Mouse (Mus musculus): Measurements from ENCODE around the gene Gnaz.

The Gnaz gene

DNA sequence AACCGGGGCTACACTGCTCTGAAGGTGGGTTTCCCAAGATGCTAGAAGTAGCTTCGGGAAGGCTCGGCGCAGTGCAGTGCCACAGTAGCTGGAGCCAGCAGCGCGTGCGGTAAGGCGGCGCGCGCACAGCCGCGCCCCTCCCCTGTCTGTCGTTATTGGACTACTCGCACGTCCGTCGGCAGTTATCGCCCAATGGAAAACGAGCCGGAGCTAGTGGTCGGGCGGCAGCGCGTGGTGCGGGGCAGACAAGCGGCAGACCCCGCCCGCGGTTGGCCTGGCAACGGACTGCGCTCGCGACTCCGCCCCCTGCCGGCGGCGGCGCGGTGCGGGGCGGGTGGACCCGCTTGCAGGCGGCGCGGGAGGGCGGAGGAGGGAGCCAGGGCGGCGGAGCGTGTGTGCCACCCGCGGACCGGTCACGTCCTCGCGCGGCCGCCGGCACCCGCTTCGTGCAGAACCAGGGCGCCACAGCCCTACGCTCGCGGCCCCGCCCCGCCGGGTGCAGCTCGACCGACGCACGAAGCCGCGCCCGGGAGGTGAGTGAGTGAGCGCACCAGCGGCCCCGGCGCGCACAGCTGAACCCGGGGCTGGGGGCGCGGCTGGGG lies at the start of gene Gnaz:
Gene Gnaz (plus strand): TSS at position 328 of the 602 bp plus-strand sequence.
- DNase-seq = peak; percentile 97

- no peak for DNase-seq
Observed at GRCm38 (mm10) chr10:74919277-74919676, 47.7 kb upstream of the Gnaz start.

- peak; percentile 66 for DNase-seq
Observed at GRCm38 (mm10) chr10:74920853-74921567, 46.0 kb upstream of the Gnaz start.

DNA sequence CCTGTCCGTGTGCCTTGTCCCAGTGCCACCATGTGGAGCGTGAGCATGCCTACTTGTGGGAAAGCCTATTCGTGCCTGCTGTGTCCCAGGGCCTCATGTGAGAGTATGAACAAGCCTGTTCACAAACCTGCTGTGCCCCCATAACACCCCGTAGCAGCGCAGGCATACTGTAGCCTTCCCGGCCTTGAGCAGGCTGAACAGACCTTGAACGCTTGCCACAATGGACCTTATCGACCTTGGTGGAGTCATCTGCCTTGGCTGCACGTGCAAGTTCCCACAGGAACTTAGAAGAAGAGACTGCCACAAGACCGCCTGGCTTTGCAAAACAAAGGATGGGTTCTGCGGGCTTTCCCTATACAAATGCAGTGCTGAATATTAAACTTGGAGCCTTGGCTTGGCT lies 45.4 kb upstream of the Gnaz start:
- DNase-seq = no peak

GRCm38 (mm10) chr10:74922763-74923162 lies 44.2 kb upstream of the Gnaz start:
- DNase-seq = peak; percentile 37

DNA sequence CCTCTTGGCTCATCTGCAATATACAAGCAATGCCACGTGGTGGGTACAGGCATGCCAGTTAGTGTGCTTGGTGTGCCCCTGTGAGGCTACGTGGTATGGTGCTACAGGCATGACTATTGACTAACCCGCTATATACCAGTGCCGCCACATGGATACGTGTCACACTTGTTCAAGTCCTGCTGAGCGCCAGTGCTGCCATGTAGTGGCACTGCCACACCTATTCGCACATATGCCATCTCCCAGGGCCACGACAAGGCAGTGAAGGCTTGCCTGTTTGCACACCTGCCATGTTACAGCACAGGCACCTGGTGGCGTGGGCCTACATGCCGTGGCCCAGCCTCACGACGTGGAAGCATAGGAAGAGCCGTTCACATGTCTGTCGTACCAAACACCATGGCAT lies 42.7 kb upstream of the Gnaz start:
- no peak for DNase-seq

DNA sequence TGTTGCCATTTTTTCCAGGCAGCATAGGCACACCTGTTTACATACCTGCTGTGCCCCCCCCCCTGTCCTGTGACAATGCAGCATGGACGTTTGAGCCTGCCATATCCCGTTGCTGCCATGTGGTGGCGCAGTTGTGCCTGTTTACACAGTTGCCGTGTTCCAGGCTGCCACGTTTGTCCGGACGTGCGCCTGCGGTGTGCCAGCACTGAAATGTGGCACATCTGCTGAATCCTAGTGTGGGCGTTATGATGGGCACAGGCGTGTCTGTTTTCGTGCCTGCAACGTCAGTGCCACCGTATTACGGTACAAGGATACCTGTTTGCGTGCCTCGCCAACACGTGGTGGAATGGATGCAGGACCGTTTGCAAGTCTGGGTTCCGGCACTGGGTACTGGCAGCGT lies 41.7 kb upstream of the Gnaz start:
- DNase-seq = peak; percentile 62

DNA sequence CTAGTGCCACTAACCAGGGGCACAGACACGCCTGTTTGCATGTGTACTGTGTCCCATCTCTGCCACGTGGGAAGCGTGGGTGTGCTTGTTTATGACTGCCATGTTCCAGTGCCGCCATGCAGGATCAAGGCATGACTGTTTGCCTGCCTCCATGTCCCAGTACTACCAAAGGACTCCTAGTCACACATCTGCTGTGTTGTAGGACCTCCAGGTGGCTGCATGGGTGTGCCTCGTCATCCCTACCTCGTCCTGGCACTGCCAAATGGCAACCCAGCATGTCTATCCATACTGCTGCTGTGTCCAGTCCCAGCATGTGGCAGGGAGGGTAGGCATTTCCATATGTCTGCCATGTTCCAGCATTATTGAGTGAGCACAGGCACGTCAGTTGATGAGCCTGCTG lies 38.7 kb upstream of the Gnaz start:
- no peak for DNase-seq

GRCm38 (mm10) chr10:74929578-74929977 lies 37.4 kb upstream of the Gnaz start:
- no peak for DNase-seq

DNA sequence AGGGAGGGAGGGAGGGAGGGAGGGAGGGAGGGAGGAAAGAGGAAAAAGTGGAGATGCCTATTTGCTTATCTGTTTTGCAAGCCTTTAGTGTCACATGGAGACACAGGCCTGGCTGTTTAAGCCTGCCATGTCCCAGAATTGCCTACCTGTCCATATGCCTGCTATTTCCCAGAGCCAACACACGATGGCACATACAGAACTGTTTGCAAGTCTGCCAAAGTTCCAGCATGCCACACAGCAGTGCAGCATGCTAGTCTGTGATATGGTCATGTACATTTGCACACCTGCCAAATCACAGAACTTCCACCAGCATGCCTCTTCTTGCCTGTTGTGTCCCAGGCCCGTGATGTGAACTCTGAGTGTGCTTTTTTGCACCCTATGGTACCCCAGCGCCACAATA lies 36.4 kb upstream of the Gnaz start:
- no peak for DNase-seq

- no peak for DNase-seq
Observed at GRCm38 (mm10) chr10:74931631-74932030, 35.3 kb upstream of the Gnaz start.

GRCm38 (mm10) chr10:74932487-74932886 lies 34.5 kb upstream of the Gnaz start:
- DNase-seq = no peak

DNA sequence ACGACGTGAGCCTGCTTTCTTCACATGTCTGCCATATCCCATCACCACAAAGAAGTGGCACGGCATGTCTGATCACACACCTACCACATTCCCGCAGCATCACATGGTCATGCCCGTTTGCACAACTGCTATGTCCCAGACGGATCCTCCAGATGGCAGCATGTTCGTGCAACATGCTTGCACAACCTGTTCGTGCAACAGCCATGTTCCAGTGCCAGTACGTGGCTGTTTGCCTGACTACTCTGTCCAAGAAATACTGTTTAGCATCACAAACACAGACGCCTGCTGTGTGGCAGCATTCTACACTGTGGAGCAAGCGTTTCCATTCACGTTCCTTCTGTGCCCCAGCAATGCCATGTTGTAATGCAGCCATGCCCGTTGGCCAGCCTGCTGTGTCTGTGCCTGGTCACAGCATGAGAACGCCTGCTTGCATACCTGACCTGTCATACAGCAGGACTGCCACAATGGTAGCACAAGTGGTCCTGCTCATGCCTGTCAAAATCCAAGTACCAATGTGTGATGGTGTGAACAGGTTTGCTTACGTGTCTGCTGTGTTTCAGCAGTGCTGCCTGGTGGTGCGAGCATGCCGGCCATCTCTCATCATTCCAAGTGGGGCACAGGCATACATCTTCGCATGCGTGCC lies 33.3 kb upstream of the Gnaz start:
- DNase-seq = no peak

GRCm38 (mm10) chr10:74934521-74934920 lies 32.5 kb upstream of the Gnaz start:
- no peak for DNase-seq

GRCm38 (mm10) chr10:74935016-74935415 lies 32.0 kb upstream of the Gnaz start:
- peak; percentile 19 for DNase-seq

- DNase-seq = peak; percentile 21
Observed at GRCm38 (mm10) chr10:74937003-74937790, 29.8 kb upstream of the Gnaz start.

DNA sequence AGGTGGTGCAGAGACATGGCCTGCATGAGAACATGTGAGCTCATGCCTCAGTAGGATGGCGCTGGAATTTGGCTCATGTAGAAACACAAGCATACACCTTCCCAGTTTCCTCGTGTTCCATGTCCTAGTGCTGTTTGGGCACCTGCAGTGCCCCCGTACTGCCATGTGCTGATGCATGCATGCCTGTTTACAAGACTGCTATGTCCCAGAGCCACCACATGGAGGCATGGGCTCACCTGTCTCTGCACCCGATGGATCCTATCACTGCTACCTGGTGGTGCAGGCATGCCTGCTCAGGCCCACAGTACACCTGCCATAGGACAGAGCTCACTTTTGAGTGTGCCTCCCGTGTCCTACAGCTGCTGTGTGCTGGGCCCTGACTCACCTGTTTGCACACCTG lies 28.6 kb upstream of the Gnaz start:
- DNase-seq = no peak

GRCm38 (mm10) chr10:74939300-74939699 lies 27.7 kb upstream of the Gnaz start:
- DNase-seq = no peak

DNA sequence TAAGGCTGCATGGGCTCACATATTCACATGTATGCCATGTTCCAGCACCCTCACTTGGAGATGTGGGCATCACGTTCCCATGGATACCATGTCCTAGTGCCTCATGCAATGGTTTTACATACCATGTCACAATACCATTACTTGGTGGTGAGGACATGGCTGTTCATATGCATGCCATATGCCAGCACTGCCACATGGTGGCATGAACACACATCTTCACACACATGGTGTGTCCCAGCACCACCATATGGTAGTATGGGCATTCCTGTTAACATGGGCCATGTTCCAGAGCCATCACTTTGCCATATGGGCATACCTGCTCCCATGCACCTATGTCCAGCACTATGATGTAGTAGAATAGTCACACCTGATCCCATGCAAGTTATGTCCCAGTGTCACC lies 26.2 kb upstream of the Gnaz start:
- DNase-seq = no peak

DNA sequence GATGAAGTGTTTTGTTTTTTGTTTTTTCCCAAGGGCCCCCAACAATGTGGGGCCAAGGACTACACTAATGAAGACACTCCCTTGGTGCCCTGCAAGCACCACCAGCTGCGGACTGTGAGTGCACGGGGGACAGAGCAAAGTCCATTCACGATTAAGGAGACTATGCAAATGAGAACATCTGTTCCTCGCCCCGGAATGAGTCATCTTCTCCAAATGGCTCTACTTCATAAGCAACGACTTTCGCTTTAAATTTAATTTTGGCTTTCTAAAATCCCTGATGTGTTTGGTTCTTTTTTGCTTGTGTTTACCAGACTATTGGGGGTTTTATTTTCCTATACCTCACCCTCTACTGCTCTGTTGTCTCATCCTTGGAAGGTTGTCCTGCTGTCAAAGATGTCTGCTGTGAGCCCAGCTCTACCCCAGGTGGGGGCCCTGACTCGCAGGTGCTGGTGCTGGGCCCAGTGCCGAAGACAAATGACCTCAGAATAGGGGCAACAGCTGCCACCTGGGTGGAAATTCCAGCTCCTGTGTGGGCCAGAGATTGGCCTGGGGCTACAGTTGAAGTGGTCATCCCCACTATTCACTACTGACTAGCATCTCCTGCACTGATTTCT lies 14.0 kb upstream of the Gnaz start:
- DNase-seq = no peak

DNA sequence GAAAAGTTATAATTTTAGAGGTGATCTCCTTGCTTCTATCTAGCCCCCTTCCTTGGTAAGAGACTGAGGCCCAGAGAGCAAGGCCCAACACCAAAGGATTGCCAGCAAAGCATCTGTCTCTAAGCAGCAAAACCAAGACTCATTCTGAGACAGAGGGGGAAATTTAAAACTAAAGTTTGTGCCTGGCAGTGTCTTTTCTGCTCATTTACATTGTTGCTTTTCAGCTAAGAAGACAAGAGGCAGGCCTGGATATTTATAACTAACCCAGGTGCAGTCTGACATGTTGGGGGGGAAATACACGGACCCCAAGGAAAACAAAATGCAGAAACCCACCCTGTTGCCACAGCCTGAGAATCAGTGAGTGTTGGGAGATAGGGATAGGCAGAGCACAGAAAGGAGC lies 2.6 kb upstream of the Gnaz start:
- DNase-seq = no peak

DNA sequence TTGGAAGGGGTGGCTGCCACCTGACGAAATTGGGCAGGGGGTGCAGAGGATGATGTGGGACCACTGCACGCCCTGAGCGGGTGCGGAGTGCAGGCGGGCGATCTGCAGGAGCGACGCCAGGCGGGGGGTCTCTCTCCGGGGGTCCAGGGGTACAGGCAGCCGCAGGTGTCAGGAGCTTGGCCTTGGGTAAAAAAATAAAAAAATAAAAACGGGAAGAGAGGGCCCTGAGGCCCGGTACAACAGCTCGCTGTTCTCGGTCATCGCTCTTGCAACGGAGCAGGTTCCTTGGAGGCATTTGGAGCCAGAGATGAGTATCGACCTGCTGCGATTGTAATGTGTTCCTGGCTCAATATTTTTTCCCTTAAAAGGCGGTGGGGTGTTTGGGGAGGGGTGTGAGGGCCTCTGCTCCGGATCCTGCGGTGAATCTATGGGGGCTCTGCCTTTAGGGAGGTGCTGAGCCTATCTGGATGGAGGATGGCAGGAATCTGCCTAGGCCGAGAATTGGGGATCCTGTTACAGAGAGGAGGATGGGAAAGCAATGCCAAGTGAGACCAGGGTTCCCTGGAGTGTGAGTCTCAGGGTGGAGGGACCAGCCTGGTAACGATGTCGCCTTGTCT lies 782 bp downstream of the Gnaz start:
- peak; percentile 15 for DNase-seq

- no peak for DNase-seq
Observed at GRCm38 (mm10) chr10:74969266-74969665, 2.3 kb downstream of the Gnaz start.
